Mouse (Mus musculus): Measurements from ENCODE around the gene Dpm3. TPM values are rescaled to one million over a fixed set of nuclear protein-coding genes. Genes with fewer than 3 reads are reported as not detected.

Gene Dpm3
- polyA plus RNA-seq, 1 experiment from 2014 or later, result 64.5 TPM

DNA sequence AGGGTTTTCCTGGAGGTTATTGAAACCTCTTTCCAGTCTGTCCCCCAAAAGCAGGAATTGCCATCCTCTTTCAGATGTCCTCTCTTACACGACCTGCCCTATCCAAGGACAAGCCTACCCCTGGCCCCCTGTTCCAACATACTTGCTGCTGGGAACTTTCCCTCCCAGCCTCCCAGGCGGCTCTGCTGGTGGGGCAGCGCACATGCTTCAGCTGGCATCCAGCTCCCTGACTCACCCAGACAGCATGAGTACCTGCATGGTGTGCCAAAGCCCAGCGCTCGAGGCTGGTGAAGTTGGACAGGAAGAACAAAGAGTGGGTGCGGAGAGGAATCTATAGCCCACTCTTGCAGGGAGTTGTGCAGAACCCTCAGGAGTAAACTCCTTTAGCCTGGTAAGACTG lies 11.7 kb downstream of the Dpm3 start:
- no peaks in the 10 kb centered on the region for H3K27me3 ChIP-seq (ENCODE audit: control insufficient read depth, insufficient read depth, low read depth, low read length)
- H3K4me3 ChIP-seq (ENCODE audit: low read depth, low read length), result peak overlapping the region; percentile 58
- WGBS, result 66% methylated on average over 6 of the region's 6 CpGs
- H3K9me3 ChIP-seq (replicated peaks; ENCODE audit: control insufficient read depth, low read length, poor library complexity, severe bottlenecking), result no peaks in the 10 kb centered on the region
- peak overlapping the region; percentile 89 for H3K4me2 ChIP-seq (ENCODE audit: low read length)
- no peaks in the 10 kb centered on the region for H3K36me3 ChIP-seq (ENCODE audit: control insufficient read depth, insufficient read depth, low read length)
- no peak for ATAC-seq
- peak overlapping the region; percentile 81 for H3K27ac ChIP-seq (ENCODE audit: low read length)
- peaks cover 34% of the 10 kb centered on the region for H3K4me1 ChIP-seq (ENCODE audit: control insufficient read depth, insufficient read depth, low read length)
- peak overlapping the region; percentile 83 for H3K9ac ChIP-seq (ENCODE audit: low read depth, low read length)

DNA sequence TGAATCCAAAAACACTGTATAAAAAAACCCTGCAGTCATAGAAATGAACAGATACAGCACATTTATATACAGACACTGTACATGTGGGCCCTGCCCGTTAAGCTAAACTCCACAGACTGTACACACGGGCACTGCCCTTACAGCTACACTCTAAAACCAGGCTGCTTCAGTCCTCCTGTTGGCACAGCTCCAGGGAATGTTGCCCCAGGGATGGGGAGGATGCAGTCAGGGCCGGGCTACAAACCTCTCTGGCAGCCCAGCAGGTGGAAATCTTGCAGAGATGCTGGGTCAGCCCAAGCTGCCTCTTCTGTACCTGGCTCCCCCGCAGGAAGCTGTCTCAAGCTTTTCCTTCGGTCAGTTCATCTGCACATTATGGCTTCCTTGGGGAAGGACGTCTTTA lies 12.6 kb downstream of the Dpm3 start:
- 61% methylated on average over 6 of the region's 6 CpGs for WGBS
- no peak overlapping the region for H3K27ac ChIP-seq (ENCODE audit: low read length)
- no peak overlapping the region for H3K4me2 ChIP-seq (ENCODE audit: low read length)
- no peaks in the 10 kb centered on the region for H3K9me3 ChIP-seq (replicated peaks; ENCODE audit: control insufficient read depth, low read length, poor library complexity, severe bottlenecking)
- no peaks in the 10 kb centered on the region for H3K27me3 ChIP-seq (ENCODE audit: control insufficient read depth, insufficient read depth, low read depth, low read length)
- no peak for ATAC-seq
- H3K4me3 ChIP-seq (ENCODE audit: low read depth, low read length), result no peak overlapping the region
- H3K36me3 ChIP-seq (ENCODE audit: control insufficient read depth, insufficient read depth, low read length), result no peaks in the 10 kb centered on the region
- H3K9ac ChIP-seq (ENCODE audit: low read depth, low read length), result no peak overlapping the region
- H3K4me1 ChIP-seq (ENCODE audit: control insufficient read depth, insufficient read depth, low read length), result peaks cover 30% of the 10 kb centered on the region

DNA sequence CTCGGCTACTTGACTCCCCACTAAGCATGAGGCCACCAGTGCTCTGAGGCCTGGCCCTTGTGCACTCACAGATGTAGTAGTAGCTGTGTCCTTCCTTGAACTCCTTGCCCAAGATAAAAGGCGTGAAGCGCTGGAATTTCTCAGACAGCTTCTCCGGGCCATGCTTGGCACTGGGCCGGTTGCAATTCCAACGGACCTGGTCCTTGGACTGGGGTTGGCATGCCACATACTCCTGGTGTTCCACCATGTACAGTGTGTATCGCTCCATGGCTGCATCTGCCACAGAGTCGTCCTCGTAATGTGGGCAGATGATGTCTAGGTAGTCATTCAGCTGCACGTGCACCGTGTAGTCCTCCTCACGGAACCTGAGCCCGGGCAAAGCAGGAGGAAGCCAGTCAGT lies 16.9 kb downstream of the Dpm3 start:
- no peak overlapping the region for H3K9ac ChIP-seq (ENCODE audit: low read depth, low read length)
- H3K27me3 ChIP-seq (ENCODE audit: control insufficient read depth, insufficient read depth, low read depth, low read length), result no peaks in the 10 kb centered on the region
- no peak for ATAC-seq
- peaks cover 17% of the 10 kb centered on the region for H3K4me1 ChIP-seq (ENCODE audit: control insufficient read depth, insufficient read depth, low read length)
- no peak overlapping the region for H3K4me2 ChIP-seq (ENCODE audit: low read length)
- no peaks in the 10 kb centered on the region for H3K36me3 ChIP-seq (ENCODE audit: control insufficient read depth, insufficient read depth, low read length)
- WGBS, result 93% methylated on average over 13 of the region's 13 CpGs
- H3K27ac ChIP-seq (ENCODE audit: low read length), result no peak overlapping the region
- H3K9me3 ChIP-seq (replicated peaks; ENCODE audit: control insufficient read depth, low read length, poor library complexity, severe bottlenecking), result no peaks in the 10 kb centered on the region
- H3K4me3 ChIP-seq (ENCODE audit: low read depth, low read length), result no peak overlapping the region

DNA sequence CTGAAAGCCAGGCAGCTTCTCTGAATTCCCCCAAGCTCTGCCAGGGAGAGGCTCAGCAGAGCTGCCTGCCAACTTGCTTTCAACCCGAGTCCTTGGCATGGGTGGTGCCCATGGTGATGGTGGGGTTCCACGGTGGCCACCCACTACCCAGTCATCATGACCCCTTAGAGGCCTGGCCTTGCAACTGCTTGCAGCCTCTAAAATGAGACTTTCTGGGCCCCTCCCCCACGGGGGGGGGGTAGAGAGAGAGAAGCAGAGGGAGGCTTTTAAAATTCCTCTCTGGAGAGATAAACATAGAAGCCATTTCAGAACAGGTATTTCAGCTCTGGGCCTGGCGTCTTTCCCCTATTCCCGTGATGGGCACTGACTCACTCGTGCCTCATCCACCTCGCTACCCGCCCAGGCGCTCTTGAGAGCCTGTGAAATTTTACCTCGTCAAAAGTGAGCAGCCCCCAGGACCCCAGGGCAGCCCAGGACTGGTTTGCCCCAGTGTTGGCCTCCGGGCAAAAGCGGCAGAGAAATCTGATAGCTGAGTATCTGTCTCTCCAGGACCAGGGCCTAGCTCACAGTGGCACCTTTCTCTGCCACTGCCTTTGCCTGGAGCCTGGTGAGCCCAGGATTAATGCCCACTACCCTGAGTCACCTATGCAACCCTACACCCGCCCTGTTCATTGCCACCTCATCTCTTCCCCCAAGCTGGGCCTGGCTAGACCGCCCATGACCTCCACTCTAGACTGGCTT lies 18.3 kb downstream of the Dpm3 start:
- no peak for ATAC-seq
- H3K36me3 ChIP-seq (ENCODE audit: control insufficient read depth, insufficient read depth, low read length), result no peaks in the 10 kb centered on the region
- no peak overlapping the region for H3K27ac ChIP-seq (ENCODE audit: low read length)
- no peaks in the 10 kb centered on the region for H3K9me3 ChIP-seq (replicated peaks; ENCODE audit: control insufficient read depth, low read length, poor library complexity, severe bottlenecking)
- WGBS, result 61% methylated on average over 14 of the region's 14 CpGs
- H3K27me3 ChIP-seq (ENCODE audit: control insufficient read depth, insufficient read depth, low read depth, low read length), result 0 out of 2 replicates have a peak, but pooled peaks cover 4% of the 10 kb centered on the region
- peaks cover 21% of the 10 kb centered on the region for H3K4me1 ChIP-seq (ENCODE audit: control insufficient read depth, insufficient read depth, low read length)
- no peak overlapping the region for H3K9ac ChIP-seq (ENCODE audit: low read depth, low read length)
- H3K4me2 ChIP-seq (ENCODE audit: low read length), result no peak overlapping the region
- H3K4me3 ChIP-seq (ENCODE audit: low read depth, low read length), result no peak overlapping the region

DNA sequence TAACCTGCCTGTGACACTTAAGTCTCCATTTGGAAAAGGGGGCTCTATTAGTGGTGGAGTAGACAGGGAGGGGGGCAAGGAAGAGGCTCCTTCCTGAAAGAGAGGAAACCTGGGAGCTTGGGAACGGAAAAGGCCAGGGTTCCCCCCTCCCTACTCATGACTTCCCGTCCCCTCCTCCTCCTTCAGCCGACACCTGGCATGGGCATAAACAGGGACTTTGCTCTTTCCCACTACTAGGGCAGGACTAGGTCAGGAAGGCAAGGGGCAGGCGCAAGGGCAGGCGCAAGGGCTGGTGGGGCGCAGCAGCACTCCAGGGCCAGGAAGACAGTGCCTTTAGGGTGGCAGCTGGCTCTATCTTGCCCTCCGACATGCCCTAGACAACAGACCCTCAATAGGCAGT lies 18.9 kb downstream of the Dpm3 start:
- no peak for ATAC-seq
- no peaks in the 10 kb centered on the region for H3K9me3 ChIP-seq (replicated peaks; ENCODE audit: control insufficient read depth, low read length, poor library complexity, severe bottlenecking)
- H3K36me3 ChIP-seq (ENCODE audit: control insufficient read depth, insufficient read depth, low read length), result no peaks in the 10 kb centered on the region
- whole genome bisulfite sequencing, result 87% methylated on average over 7 of the region's 7 CpGs
- peak overlapping the region; percentile 95; the same call in 1 of the 2 replicates for H3K4me2 ChIP-seq (ENCODE audit: low read length)
- H3K9ac ChIP-seq (ENCODE audit: low read depth, low read length), result no peak overlapping the region
- 0 out of 2 replicates have a peak, but pooled peaks cover 4% of the 10 kb centered on the region for H3K27me3 ChIP-seq (ENCODE audit: control insufficient read depth, insufficient read depth, low read depth, low read length)
- no peak overlapping the region for H3K27ac ChIP-seq (ENCODE audit: low read length)
- H3K4me1 ChIP-seq (ENCODE audit: control insufficient read depth, insufficient read depth, low read length), result peaks cover 21% of the 10 kb centered on the region
- no peak overlapping the region for H3K4me3 ChIP-seq (ENCODE audit: low read depth, low read length)

DNA sequence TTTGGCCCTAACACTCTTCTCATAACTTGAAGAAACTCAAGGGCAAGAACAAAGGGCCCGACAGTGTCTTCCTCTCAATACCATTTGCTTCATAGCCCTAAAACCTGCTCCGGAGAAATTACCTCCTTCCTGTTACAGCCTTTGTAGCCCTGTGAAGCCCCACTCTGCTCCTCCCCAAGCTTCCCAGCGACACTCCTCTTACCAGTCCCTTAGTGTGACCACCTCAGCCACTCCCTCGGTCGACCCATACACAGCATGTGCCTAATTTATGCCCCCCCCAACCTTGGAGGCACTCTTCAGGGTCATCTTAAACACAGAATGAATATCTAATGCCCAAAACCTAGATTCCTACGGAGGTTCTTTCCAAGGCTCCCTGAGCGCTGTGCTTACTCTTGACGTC lies 19.5 kb downstream of the Dpm3 start:
- no peak overlapping the region for H3K27ac ChIP-seq (ENCODE audit: low read length)
- no peaks in the 10 kb centered on the region for H3K9me3 ChIP-seq (replicated peaks; ENCODE audit: control insufficient read depth, low read length, poor library complexity, severe bottlenecking)
- peak overlapping the region; percentile 52 for H3K4me3 ChIP-seq (ENCODE audit: low read depth, low read length)
- peaks cover 21% of the 10 kb centered on the region for H3K4me1 ChIP-seq (ENCODE audit: control insufficient read depth, insufficient read depth, low read length)
- 0 out of 2 replicates have a peak, but pooled peaks cover 4% of the 10 kb centered on the region for H3K27me3 ChIP-seq (ENCODE audit: control insufficient read depth, insufficient read depth, low read depth, low read length)
- ATAC-seq, result no peak
- peak overlapping the region; percentile 95; the same call in 1 of the 2 replicates for H3K4me2 ChIP-seq (ENCODE audit: low read length)
- WGBS, result 30% methylated on average over 8 of the region's 8 CpGs
- H3K36me3 ChIP-seq (ENCODE audit: control insufficient read depth, insufficient read depth, low read length), result no peaks in the 10 kb centered on the region
- H3K9ac ChIP-seq (ENCODE audit: low read depth, low read length), result no peak overlapping the region

DNA sequence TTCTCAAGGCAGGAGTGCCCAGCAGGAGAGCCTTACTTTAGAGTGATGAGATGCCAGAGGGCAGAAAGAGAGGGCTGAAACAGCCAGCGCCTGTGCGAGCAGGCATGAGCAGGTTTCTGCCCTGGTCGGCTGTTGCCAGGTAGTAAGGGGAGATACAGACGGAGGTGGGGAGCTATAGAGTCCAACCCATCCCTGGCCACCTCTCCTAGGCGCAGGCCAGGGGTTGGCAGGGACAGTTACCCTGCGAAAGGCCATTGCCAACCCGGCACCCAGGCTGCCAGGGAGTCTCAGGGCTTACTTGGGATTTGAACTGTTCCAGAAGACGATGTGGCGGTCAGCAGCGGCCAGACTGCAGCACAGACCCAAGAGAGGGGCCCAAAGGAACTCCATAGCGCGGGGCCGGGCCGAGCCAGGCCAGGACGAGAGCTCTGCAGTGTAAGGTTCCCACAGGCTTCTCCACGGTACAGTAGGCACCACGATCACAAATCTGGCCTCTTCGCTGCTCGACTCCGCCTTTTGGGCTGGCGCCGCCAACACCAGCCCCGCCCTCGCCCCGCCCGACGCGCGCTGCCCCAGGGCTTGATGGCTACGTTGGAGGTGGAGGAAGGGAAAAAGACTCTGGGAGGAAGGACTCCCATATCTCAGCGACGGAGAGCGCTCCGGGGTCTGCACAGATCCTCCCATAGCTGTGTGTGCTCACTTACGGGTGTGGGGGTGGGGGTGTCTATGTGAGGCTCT lies 20.2 kb downstream of the Dpm3 start:
- peak; percentile 53 for ATAC-seq
- H3K4me1 ChIP-seq (ENCODE audit: control insufficient read depth, insufficient read depth, low read length), result peaks cover 21% of the 10 kb centered on the region
- 0 out of 2 replicates have a peak, but pooled peaks cover 4% of the 10 kb centered on the region for H3K27me3 ChIP-seq (ENCODE audit: control insufficient read depth, insufficient read depth, low read depth, low read length)
- H3K4me2 ChIP-seq (ENCODE audit: low read length), result peak overlapping the region; percentile 95
- peak overlapping the region; percentile 52 for H3K4me3 ChIP-seq (ENCODE audit: low read depth, low read length)
- H3K27ac ChIP-seq (ENCODE audit: low read length), result peak overlapping the region; percentile 44; the same call in 1 of the 2 replicates
- H3K36me3 ChIP-seq (ENCODE audit: control insufficient read depth, insufficient read depth, low read length), result no peaks in the 10 kb centered on the region
- H3K9me3 ChIP-seq (replicated peaks; ENCODE audit: control insufficient read depth, low read length, poor library complexity, severe bottlenecking), result no peaks in the 10 kb centered on the region
- peak overlapping the region; percentile 62 for H3K9ac ChIP-seq (ENCODE audit: low read depth, low read length)
- 2% methylated on average over 35 of the region's 35 CpGs for WGBS

DNA sequence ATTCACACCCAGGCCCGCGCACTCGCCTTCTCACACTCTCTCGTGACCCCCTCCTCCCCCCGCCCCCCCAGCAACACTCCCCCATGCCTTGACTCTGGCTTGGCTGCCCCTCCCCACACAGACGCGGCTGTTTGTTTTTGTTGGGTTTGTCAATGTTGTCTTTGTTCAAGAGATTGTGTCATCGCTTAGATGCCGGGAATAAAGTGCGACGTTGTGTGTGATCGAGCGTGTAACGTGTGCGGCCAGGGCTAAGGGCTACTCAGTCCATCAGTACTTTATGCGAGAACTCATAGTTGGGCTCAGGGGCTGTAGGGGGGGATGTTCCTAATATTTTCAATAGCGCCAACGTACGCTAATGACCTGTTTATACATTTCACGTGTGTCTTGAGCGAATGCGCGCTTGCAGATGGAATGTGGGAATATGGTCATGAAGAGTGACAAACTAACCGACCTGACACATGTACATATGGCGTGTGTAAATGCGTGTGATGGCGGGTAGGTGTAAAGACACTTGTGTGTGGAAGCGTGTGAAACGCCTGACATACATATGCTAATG lies 21.0 kb downstream of the Dpm3 start:
- WGBS, result under 1% methylated on average over 28 of the region's 29 CpGs
- Histone ChIP-seq H3K4me3 (ENCODE audit: low read depth, low read length) (peak overlapping the region; percentile 52), H3K4me1 (ENCODE audit: control insufficient read depth, insufficient read depth, low read length) (peaks cover 21% of the 10 kb centered on the region), H3K4me2 (ENCODE audit: low read length) (peak overlapping the region; percentile 95), H3K27me3 (ENCODE audit: control insufficient read depth, insufficient read depth, low read depth, low read length) (0 out of 2 replicates have a peak, but pooled peaks cover 4% of the 10 kb centered on the region), H3K27ac (ENCODE audit: low read length) (no peak overlapping the region; the same call in 1 of the 2 replicates), H3K9me3 (replicated peaks; ENCODE audit: control insufficient read depth, low read length, poor library complexity, severe bottlenecking) (no peaks in the 10 kb centered on the region), H3K36me3 (ENCODE audit: control insufficient read depth, insufficient read depth, low read length) (no peaks in the 10 kb centered on the region), H3K9ac (ENCODE audit: low read depth, low read length) (peak overlapping the region; percentile 62)
- peak; percentile 4; the same call in 1 of the 2 replicates for ATAC-seq
